Mouse (Mus musculus) bone marrow macrophage, adult 2 months (primary cell): ENCODE data around the gene Pah. TPM values are rescaled to one million over a fixed set of nuclear protein-coding genes. Genes with fewer than 3 reads are reported as not detected.

Experiments
- H3K27ac ChIP-seq: 2 replicates; pipeline ENCODE4 v1.5.1; 2012; ENCODE audit warnings: low read depth, low read length; ENCODE audit not compliant: insufficient read depth
- H3K4me1 ChIP-seq: 2 replicates; pipeline ENCODE4 v1.6.1; 2012; ENCODE audit warnings: low read length; ENCODE audit not compliant: control insufficient read depth, insufficient read depth
- H3K4me3 ChIP-seq: 2 replicates; pipeline ENCODE4 v1.5.1; 2012; ENCODE audit warnings: mild to moderate bottlenecking, low read length, moderate library complexity; ENCODE audit not compliant: insufficient read depth
- CTCF ChIP-seq: IDR thresholded peaks from 2 replicates; pipeline ENCODE4 v1.5.1; 2012; ENCODE audit warnings: low read depth, mild to moderate bottlenecking, low read length, moderate library complexity
- POLR2A ChIP-seq: IDR thresholded peaks from 2 replicates; pipeline ENCODE4 v1.6.1; 2012; ENCODE audit warnings: mild to moderate bottlenecking, low read depth, low read length, borderline replicate concordance
- polyA plus RNA-seq: library from polyadenylated mRNA; stranded (reverse); fragments of >200 nt; gene quantifications from 2 replicates; pipeline ENCODE4 v1.2.4, GENCODE M21; 2012; ENCODE audit not compliant: missing spikeins, insufficient read depth, insufficient read length

Pah gene
- polyA plus RNA-seq, result not detected in 2 replicates

- Histone ChIP-seq H3K27ac (no peak within 1 kb of the TSS), H3K4me1 (no peaks in the 10 kb centered on the region), H3K4me3 (no peak within 1 kb of the TSS)
- TF ChIP-seq POLR2A (no peak), CTCF (no peak)
These were observed at the start of gene Pah for GRCm38 (mm10) chr10:87521646-87522045. Gene Pah, plus strand, starts transcription at chr10:87521795.

DNA sequence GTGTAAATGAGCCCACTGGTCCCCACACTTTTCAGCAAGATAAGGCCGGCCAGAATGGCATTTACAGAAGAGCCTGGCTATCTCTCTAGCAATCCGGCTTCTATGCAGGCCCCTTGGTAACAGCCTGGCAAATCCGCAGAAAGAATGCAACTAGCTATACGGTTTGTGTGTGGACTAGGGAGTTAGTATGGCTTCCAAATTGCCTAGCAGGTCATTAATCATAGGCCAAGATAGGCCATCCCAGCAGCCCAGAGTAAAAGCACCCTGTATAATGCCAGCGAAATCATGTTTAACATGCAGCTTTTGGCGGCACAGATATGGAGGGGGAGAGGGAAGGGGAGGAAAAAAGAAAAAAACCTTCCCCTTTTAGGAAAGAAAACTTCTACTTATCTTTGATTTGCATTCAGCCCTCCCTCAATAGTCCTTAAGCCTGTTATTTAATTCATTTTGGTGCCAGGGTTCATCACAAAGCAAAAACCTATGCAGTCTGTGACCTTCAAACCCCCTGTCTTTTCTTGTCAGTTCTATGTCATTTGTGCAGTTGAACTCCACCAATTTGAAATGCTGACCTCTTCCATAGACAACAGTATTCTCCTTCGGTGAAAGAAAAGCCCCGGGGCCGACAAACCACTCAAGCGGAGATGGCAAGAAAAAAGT, 48.0 kb upstream of the Pah start:
- TF ChIP-seq CTCF, result no peak
- no peak for TF ChIP-seq POLR2A
- Histone ChIP-seq H3K27ac (no peak overlapping the region), H3K4me1 (no peaks in the 10 kb centered on the region), H3K4me3 (no peak overlapping the region)

DNA sequence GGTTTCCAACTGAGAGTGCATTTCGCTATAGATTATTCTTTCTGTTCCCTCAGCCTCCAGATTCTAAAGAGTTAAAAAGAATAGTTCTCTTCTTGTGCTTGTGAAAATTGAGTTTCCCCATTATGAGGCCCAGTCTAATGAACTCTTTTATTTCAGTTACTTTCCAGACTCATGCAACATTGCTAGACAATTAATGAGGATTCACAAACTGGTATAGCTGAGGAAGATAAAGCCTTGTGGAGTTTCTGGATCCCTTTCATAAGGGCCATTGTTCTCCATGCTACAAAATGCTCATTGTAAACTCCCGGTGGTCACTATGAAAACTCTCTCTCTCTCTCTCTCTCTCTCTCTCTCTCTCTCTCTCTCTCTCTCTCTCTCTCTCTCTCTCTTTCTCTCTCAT, 46.6 kb upstream of the Pah start:
- no peak for TF ChIP-seq CTCF
- no peak for TF ChIP-seq POLR2A
- H3K27ac ChIP-seq, result no peak overlapping the region
- no peaks in the 10 kb centered on the region for H3K4me1 ChIP-seq
- H3K4me3 ChIP-seq, result no peak overlapping the region

DNA sequence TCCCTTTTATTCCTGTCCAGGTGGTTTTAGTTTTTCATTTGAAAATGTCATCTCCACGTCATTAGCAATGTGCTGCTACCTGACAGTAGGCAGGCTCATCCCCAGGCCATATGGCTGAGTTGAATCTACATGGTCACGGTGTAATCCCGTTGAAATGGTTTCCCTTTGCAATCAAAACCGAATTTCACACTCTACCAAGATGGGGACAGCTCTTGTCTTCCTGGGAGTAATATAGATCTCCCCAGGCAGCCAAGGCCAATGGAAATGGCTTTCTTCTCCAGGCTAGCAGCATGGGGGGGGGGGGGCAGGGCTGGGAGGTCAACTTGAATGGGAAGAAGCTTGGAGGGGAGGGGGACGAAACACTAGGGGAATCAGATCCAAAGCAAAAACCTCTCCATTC, 43.7 kb upstream of the Pah start:
- Histone ChIP-seq H3K4me3 (no peak overlapping the region), H3K27ac (no peak overlapping the region), H3K4me1 (no peaks in the 10 kb centered on the region)
- TF ChIP-seq CTCF (no peak), POLR2A (no peak)

DNA sequence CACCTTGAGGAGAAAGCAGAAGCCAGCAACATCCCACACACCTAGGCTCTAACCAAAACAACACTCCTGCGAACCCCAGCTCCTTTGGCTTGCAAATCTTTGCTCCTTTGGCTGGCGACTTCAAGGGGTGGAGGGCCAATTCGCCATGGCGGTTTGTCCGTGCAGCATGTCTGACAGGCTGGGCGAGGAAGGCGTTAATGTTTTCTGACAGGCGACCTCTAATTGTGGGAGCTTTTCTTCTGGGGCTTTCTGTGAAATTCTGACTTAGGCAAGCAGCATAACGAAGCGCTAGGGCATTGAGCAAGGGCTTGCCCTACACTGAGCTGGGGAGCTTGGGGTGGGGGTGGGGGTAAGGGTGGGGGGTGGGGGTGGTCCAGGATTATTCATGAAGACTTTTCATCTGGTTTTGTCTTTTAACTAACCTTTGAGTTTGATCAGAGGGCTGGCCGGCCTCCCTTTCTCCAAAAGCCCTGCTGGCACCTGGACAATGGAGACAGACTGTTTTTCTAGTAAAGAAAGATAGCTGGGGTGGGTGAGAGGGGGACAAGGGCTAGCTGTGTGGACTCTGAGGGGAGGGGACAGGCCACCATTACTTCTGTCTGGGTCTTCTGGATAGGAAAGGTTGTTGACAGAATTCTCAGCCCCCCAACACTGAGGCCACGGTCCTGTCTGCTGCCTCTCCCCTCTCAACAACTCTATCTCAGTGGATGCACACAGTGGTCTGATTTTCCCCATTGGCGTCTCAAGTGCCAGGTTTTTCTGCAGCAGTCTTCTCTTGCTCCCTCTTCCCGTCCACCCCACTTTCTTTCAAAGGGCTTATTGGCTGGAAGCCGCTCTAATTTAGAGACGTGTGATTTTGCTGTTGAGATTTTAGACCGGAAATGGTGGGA, 36.5 kb upstream of the Pah start:
- Histone ChIP-seq H3K4me1 (no peaks in the 10 kb centered on the region), H3K27ac (no peak overlapping the region), H3K4me3 (no peak overlapping the region)
- TF ChIP-seq POLR2A (no peak), CTCF (no peak)

DNA sequence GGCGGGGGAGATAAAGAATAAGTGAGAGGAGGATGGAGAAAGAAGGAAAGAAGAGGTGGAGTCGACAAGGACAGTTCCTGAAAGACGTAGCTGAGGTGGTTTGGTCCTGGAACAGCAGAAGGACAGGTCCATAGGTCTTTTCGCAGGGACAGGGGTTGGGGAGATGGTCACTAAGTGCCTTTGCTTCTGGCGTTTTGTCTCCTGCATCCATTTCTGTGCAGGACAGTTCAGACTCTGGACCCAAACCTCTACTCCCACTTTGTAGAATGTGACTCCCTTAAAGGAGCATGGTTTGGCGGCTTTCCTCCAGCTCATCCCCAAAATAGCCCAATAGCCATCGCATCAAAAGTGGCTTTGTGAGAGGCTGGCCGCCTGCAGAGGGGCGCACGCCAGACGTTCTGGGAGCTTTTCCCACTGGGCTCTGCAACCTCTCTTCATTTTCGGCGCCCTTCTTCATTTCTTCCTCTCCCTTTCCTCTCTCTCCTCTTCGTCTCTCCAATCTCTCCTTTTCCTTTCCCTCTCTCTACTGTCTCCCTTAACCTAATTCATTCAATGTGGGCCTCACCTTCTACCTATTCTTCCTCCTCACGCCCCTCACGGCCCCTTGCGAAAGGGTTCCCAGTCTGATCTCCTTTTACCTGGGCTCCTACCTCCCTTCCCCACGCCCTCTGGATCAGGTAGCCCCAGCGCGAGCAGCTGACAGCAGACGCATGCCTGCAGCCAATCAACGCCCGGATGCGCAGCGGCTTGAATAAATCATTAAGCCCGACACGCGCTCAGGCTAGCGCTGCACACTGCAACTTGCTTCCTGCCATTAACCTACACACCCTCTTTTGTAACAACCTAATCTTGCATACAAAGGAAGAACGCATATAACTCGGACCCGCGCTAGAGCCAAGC, 35.6 kb upstream of the Pah start:
- Histone ChIP-seq H3K27ac (no peak overlapping the region), H3K4me3 (no peak overlapping the region), H3K4me1 (no peaks in the 10 kb centered on the region)
- TF ChIP-seq CTCF, result no peak
- TF ChIP-seq POLR2A, result no peak

- Histone ChIP-seq H3K27ac (no peak overlapping the region), H3K4me1 (no peaks in the 10 kb centered on the region), H3K4me3 (no peak overlapping the region)
- TF ChIP-seq CTCF (no peak), POLR2A (no peak)
These were observed 33.0 kb upstream of the Pah start for GRCm38 (mm10) chr10:87488429-87489145.

- no peak overlapping the region for H3K27ac ChIP-seq
- H3K4me1 ChIP-seq, result no peaks in the 10 kb centered on the region
- H3K4me3 ChIP-seq, result no peak overlapping the region
- TF ChIP-seq CTCF (no peak), POLR2A (no peak)
These were observed 32.2 kb upstream of the Pah start for GRCm38 (mm10) chr10:87489246-87490009.
